Mouse (Mus musculus) liver, adult 2 months (tissue): ENCODE results near the gene 4930562C15Rik. TPM values are rescaled to one million over a fixed set of nuclear protein-coding genes. Genes with fewer than 3 reads are reported as not detected.
A peak's percentile ranks its signal among the peaks of the same experiment; 100 is the strongest.

Source experiments
- DNase-seq: peaks from one replicate; pipeline ENCODE4 v3.0.0-alpha.2; 2011; ENCODE audit warnings: low read depth, low spot score; ENCODE audit errors: extremely low read depth
- H3K27ac ChIP-seq: fragments of 200-500 bp; replicated peaks from 2 replicates; pipeline ENCODE4 v1.5.1; 2012; ENCODE audit warnings: low read depth, mild to moderate bottlenecking, control low read depth, inconsistent platforms, low read length; ENCODE audit not compliant: insufficient read depth
- H3K27me3 ChIP-seq: fragments of 200-500 bp; 2 replicates; pipeline ENCODE4 v1.6.1; 2012; ENCODE audit warnings: mild to moderate bottlenecking, moderate library complexity, low read length, inconsistent platforms; ENCODE audit not compliant: control insufficient read depth, insufficient read depth
- H3K36me3 ChIP-seq: fragments of 200-500 bp; 2 replicates; pipeline ENCODE4 v1.6.1; 2012; ENCODE audit warnings: low read length, inconsistent platforms; ENCODE audit not compliant: control insufficient read depth, insufficient read depth
- H3K4me1 ChIP-seq: fragments of 200-500 bp; 2 replicates; pipeline ENCODE4 v1.6.1; 2011; ENCODE audit warnings: low read length; ENCODE audit not compliant: control insufficient read depth, insufficient read depth
- H3K4me3 ChIP-seq: fragments of 200-500 bp; 2 replicates; pipeline ENCODE4 v1.5.1; 2011; ENCODE audit warnings: low read depth, mild to moderate bottlenecking, control low read depth, low read length, moderate library complexity; ENCODE audit not compliant: insufficient read depth
- H3K79me2 ChIP-seq: fragments of 200-500 bp; 2 replicates; pipeline ENCODE4 v1.6.1; 2012; ENCODE audit warnings: inconsistent platforms, mild to moderate bottlenecking, low read length, moderate library complexity; ENCODE audit not compliant: control insufficient read depth, insufficient read depth
- H3K9ac ChIP-seq: fragments of 200-500 bp; 2 replicates; pipeline ENCODE4 v1.6.1; 2012; ENCODE audit warnings: low read depth, mild to moderate bottlenecking, control low read depth, inconsistent platforms, low read length
- CTCF ChIP-seq: fragments of 200-500 bp; IDR thresholded peaks from 2 replicates; pipeline ENCODE4 v1.5.1; 2011; ENCODE audit warnings: low read depth, low read length, control low read depth
- POLR2A ChIP-seq: fragments of 200-500 bp; IDR thresholded peaks from 2 replicates; pipeline ENCODE4 v1.6.1; 2011; ENCODE audit warnings: low read length, control low read depth; ENCODE audit not compliant: insufficient read depth; ENCODE audit errors: extremely low read depth
- WGBS: fragments of 180-500 bp; shearing (Covaris S2); methylation state at CpG from one replicate; pipeline ENCODE4 v1.1.7; 2018; 5-methylcytosine and 5-hydroxymethylcytosine counted together
- polyA plus RNA-seq: library from polyadenylated mRNA; depleted of rRNA; stranded (reverse); fragments of >200 nt; gene quantifications from 2 replicates; pipeline ENCODE4 v1.2.3, GENCODE M21; 2012
- total RNA-seq: library from RNA; depleted of rRNA; stranded (reverse); fragments of >200 nt; gene quantifications from 2 replicates; pipeline ENCODE4 v1.2.3, GENCODE M21; 2014

Gene 4930562C15Rik
- total and polyA plus RNA-seq, 2 experiments, result not detected

- DNase-seq, result peak; percentile 63
- H3K27ac ChIP-seq, result no peak overlapping the region
- 49% methylated on average over 7 of the region's 7 CpGs for WGBS
- H3K4me1 ChIP-seq, result no peaks in the 10 kb centered on the region
- H3K9ac ChIP-seq, result no peak overlapping the region
- no peaks in the 10 kb centered on the region for H3K79me2 ChIP-seq
- H3K36me3 ChIP-seq, result no peaks in the 10 kb centered on the region
- no peaks in the 10 kb centered on the region for H3K27me3 ChIP-seq
- no peak overlapping the region for H3K4me3 ChIP-seq
- TF ChIP-seq POLR2A, result no peak
- no peak for TF ChIP-seq CTCF
Observed at GRCm38 (mm10) chr16:4850361-4850760, 15.1 kb downstream of the 4930562C15Rik start.

- H3K36me3 ChIP-seq, result no peaks in the 10 kb centered on the region
- H3K27me3 ChIP-seq, result no peaks in the 10 kb centered on the region
- DNase-seq, result no peak
- no peak overlapping the region for H3K9ac ChIP-seq
- WGBS, result 83% methylated on average over 5 of the region's 5 CpGs
- H3K4me3 ChIP-seq, result no peak overlapping the region
- H3K4me1 ChIP-seq, result no peaks in the 10 kb centered on the region
- no peak for TF ChIP-seq CTCF
- no peak for TF ChIP-seq POLR2A
- no peak overlapping the region for H3K27ac ChIP-seq
- H3K79me2 ChIP-seq, result no peaks in the 10 kb centered on the region
Observed at GRCm38 (mm10) chr16:4850938-4851628, 15.9 kb downstream of the 4930562C15Rik start.

GRCm38 (mm10) chr16:4855046-4855650, 19.9 kb downstream of the 4930562C15Rik start:
- Histone ChIP-seq H3K4me3 (no peak overlapping the region), H3K36me3 (no peaks in the 10 kb centered on the region), H3K27me3 (no peaks in the 10 kb centered on the region), H3K4me1 (no peaks in the 10 kb centered on the region), H3K27ac (no peak overlapping the region), H3K79me2 (no peaks in the 10 kb centered on the region), H3K9ac (no peak overlapping the region)
- TF ChIP-seq CTCF (no peak), POLR2A (no peak)
- WGBS, result 41% methylated on average over 5 of the region's 5 CpGs
- no peak for DNase-seq

- Histone ChIP-seq H3K27me3 (no peaks in the 10 kb centered on the region), H3K27ac (no peak overlapping the region), H3K4me1 (peaks cover 4% of the 10 kb centered on the region), H3K79me2 (no peaks in the 10 kb centered on the region), H3K4me3 (no peak overlapping the region), H3K36me3 (no peaks in the 10 kb centered on the region), H3K9ac (no peak overlapping the region)
- no peak for TF ChIP-seq POLR2A
- TF ChIP-seq CTCF, result peak; percentile 78
- DNase-seq, result peak; percentile 80
- WGBS, result 31% methylated on average over 10 of the region's 10 CpGs
Observed at GRCm38 (mm10) chr16:4861392-4861791, 26.2 kb downstream of the 4930562C15Rik start.

DNA sequence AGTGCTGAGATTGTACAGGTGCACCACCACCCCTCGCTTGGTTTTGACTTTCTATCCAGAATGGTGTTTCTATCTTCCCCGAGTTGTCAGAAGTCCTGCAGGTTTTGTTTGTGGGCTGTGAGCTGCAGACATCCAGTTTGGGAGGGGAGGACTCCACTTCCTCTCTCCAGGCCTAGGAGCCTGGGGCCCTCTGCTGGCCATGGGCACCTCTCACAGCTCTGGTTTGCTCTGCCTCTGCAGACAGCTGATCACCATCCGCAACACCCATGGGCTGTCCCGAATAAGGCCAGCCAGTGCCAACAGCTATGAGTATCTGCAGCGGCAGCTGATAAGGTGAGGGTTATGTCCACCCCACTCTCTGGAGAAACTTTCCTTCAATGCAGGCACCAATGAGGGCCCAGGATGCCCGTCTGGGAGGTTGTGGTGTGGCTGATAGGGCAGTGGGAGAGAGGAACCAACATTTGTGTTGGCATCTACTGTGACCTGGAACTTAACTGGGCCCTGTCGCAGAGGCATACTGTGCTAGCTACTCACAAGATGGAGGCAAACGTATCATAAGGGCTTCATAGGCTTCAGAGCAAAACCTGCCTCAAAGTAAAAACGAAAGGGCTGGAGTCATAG, 27.8 kb downstream of the 4930562C15Rik start:
- H3K79me2 ChIP-seq, result no peaks in the 10 kb centered on the region
- TF ChIP-seq POLR2A (no peak), CTCF (peak; percentile 98)
- H3K4me3 ChIP-seq, result no peak overlapping the region
- H3K27ac ChIP-seq, result no peak overlapping the region
- H3K27me3 ChIP-seq, result no peaks in the 10 kb centered on the region
- H3K36me3 ChIP-seq, result no peaks in the 10 kb centered on the region
- 0 out of 2 replicates have a peak overlapping the region, but pooled peaks have one; percentile 7 for H3K9ac ChIP-seq
- 35% methylated on average over 9 of the region's 9 CpGs for WGBS
- peak; percentile 63 for DNase-seq
- H3K4me1 ChIP-seq, result peaks cover 4% of the 10 kb centered on the region

GRCm38 (mm10) chr16:4863742-4864141, 28.5 kb downstream of the 4930562C15Rik start:
- Histone ChIP-seq H3K27ac (no peak overlapping the region), H3K4me1 (peaks cover 4% of the 10 kb centered on the region), H3K4me3 (no peak overlapping the region), H3K79me2 (no peaks in the 10 kb centered on the region), H3K9ac (no peak overlapping the region), H3K27me3 (no peaks in the 10 kb centered on the region), H3K36me3 (no peaks in the 10 kb centered on the region)
- WGBS, result 90% methylated on average over 8 of the region's 8 CpGs
- no peak for DNase-seq
- TF ChIP-seq CTCF (no peak), POLR2A (no peak)
